Mouse (Mus musculus): Measurements from ENCODE around the gene Plb1. TPM values are rescaled to one million over a fixed set of nuclear protein-coding genes. Genes with fewer than 3 reads are reported as not detected.
A peak's percentile ranks its signal among the peaks of the same experiment; 100 is the strongest.

Gene Plb1
- polyA plus RNA-seq, 1 experiment from 2014 or later: 0.91 TPM

DNA sequence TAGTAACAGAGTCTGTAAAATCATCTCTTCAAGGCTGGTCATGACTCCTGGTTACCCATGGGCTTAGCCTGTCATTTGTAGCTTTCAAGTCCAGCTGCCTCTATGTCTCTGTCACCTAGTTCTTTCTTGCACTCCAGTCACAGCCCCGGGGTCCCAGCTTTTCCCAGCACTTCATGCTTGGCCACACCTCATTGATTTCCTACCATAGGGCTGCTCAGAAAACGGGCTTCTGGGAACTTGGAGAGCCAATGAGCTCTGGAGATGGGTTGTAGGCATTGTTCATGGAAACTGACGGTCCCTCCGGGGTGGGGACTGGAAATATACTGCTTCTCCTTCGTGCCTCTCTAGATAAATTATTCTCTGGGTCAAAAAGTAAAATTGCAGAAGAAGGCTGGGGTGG lies 28.2 kb downstream of the Plb1 start:
- no peak overlapping the region for H3K27ac ChIP-seq (ENCODE audit: poor library complexity, severe bottlenecking)
- no peak overlapping the region for H3K9ac ChIP-seq
- ATAC-seq (ENCODE audit: insufficient number of reproducible peaks, low FRiP score): no peak
- H3K9me3 ChIP-seq (replicated peaks): no peaks in the 10 kb centered on the region
- 67% methylated on average over 5 of the region's 5 CpGs for WGBS
- H3K4me2 ChIP-seq: no peak overlapping the region
- H3K4me3 ChIP-seq: no peak overlapping the region
- H3K36me3 ChIP-seq: no peaks in the 10 kb centered on the region
- H3K4me1 ChIP-seq (replicated peaks): no peaks in the 10 kb centered on the region
- H3K27me3 ChIP-seq (replicated peaks): no peaks in the 10 kb centered on the region

DNA sequence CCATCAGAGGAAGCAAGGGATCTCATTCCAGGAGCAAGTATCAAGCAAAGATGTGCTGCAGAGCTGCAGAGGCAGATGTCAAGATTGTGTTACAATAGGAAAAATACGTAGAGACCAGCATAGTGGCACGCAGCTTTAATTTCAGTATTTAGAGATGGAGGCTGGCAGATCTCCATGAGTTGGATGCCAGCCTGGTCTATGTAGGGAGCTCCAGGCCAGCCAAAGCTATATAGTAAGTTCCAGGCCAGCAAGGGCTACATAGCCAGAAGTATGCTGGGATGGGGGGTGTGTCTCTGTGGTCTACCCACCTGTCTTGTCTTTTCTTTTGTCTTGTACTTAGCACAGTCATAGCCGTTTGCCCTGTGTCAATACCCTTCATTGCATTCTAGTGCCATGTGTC lies 28.7 kb downstream of the Plb1 start:
- ATAC-seq (ENCODE audit: insufficient number of reproducible peaks, low FRiP score): no peak
- Histone ChIP-seq H3K9me3 (replicated peaks) (no peaks in the 10 kb centered on the region), H3K36me3 (no peaks in the 10 kb centered on the region), H3K27me3 (replicated peaks) (no peaks in the 10 kb centered on the region), H3K9ac (no peak overlapping the region), H3K27ac (ENCODE audit: poor library complexity, severe bottlenecking) (no peak overlapping the region), H3K4me1 (replicated peaks) (no peaks in the 10 kb centered on the region), H3K4me2 (no peak overlapping the region), H3K4me3 (no peak overlapping the region)
- 86% methylated on average over 3 of the region's 3 CpGs for WGBS

DNA sequence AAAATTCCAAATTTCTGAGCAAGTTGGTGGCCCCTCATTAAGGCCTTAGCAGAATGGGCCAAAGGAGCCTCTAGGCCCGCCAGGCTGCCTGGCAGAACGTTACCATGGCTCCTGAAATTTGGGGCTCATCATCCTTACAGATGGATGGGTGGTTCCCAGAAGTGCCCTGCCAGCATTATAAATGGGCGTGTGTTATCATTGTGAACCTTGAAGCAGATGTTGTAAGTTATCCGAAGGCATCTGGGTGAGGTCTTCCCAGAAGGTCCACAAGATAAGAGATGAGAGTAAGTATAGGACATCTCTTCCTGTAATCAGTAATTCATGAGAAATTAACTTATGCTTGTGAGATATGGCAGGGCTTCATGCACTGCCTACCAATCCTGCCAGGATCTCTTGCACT lies 30.0 kb downstream of the Plb1 start:
- H3K27me3 ChIP-seq (replicated peaks): no peaks in the 10 kb centered on the region
- H3K4me3 ChIP-seq: no peak overlapping the region
- 82% methylated on average over 4 of the region's 4 CpGs for WGBS
- ATAC-seq (ENCODE audit: insufficient number of reproducible peaks, low FRiP score): no peak
- H3K4me1 ChIP-seq (replicated peaks): no peaks in the 10 kb centered on the region
- H3K36me3 ChIP-seq: no peaks in the 10 kb centered on the region
- H3K4me2 ChIP-seq: no peak overlapping the region
- no peak overlapping the region for H3K27ac ChIP-seq (ENCODE audit: poor library complexity, severe bottlenecking)
- no peaks in the 10 kb centered on the region; the same call in 1 of the 2 replicates for H3K9me3 ChIP-seq (replicated peaks)
- H3K9ac ChIP-seq: no peak overlapping the region

DNA sequence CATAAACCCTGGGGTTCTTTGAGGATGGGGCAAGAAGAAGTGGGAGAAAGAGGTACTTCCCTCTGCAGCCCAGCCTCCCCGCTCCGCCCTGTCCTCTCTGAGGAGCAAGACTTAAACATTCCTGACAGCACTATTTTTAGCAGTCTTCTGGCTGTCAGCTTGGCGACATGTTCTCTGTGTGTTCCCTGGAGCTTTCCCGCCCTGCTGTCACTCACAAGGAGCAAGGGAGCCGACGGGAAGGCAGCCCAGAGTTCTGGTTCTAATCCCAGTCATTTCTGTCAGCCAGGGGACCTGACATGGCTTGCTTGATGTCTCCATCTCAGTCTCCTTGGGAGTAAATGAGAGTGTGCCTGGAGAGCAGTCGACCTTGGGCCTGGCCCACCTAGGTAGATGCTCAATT lies 40.0 kb downstream of the Plb1 start:
- Histone ChIP-seq H3K36me3 (no peaks in the 10 kb centered on the region), H3K4me2 (peak overlapping the region; percentile 26), H3K4me3 (no peak overlapping the region), H3K4me1 (replicated peaks) (peaks cover 20% of the 10 kb centered on the region), H3K27ac (ENCODE audit: poor library complexity, severe bottlenecking) (peak overlapping the region; percentile 70), H3K9ac (no peak overlapping the region), H3K9me3 (replicated peaks) (no peaks in the 10 kb centered on the region; the same call in 1 of the 2 replicates), H3K27me3 (replicated peaks) (no peaks in the 10 kb centered on the region)
- WGBS: 14% methylated on average over 7 of the region's 7 CpGs
- ATAC-seq (ENCODE audit: insufficient number of reproducible peaks, low FRiP score): no peak; the same call in 1 of the 2 replicates

DNA sequence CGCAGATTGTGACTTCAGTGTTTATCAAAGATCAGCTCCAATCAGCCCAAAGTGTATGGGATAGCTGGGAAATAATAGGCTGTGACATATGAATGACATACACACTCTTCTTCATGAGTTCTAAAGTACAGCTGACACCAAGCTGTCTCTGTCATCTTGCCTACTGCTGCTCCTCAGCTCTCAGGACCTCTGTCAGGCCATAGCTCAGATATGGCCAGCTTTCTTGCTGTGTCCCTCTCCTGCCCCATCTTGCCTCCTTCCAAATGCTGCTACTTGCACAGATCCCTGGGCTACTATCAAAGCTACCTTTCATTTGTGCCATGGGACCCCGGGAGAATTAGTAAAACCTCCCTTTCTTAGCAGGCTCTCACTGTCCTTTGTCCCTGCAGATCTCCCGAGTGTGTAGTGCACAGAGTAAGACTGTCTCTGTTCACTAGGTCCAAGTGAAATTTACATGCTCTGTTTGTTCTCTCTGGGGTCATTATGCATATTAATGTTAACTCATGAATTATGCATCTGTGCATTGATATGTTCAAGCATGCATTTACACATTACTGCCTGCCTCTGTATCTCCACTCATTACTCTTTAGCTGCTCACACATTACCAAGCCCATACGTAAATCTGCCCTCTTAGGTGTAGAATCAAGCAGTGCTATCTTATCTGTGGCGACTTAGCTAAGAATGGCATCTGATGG lies 45.6 kb downstream of the Plb1 start:
- no peak for ATAC-seq (ENCODE audit: insufficient number of reproducible peaks, low FRiP score)
- no peaks in the 10 kb centered on the region for H3K36me3 ChIP-seq
- H3K9me3 ChIP-seq (replicated peaks): no peaks in the 10 kb centered on the region
- no peaks in the 10 kb centered on the region for H3K27me3 ChIP-seq (replicated peaks)
- no peak overlapping the region for H3K9ac ChIP-seq
- 58% methylated on average over 5 of the region's 5 CpGs for WGBS
- no peak overlapping the region for H3K4me2 ChIP-seq
- no peak overlapping the region for H3K4me3 ChIP-seq
- no peak overlapping the region for H3K27ac ChIP-seq (ENCODE audit: poor library complexity, severe bottlenecking)
- H3K4me1 ChIP-seq (replicated peaks): peaks cover 13% of the 10 kb centered on the region

DNA sequence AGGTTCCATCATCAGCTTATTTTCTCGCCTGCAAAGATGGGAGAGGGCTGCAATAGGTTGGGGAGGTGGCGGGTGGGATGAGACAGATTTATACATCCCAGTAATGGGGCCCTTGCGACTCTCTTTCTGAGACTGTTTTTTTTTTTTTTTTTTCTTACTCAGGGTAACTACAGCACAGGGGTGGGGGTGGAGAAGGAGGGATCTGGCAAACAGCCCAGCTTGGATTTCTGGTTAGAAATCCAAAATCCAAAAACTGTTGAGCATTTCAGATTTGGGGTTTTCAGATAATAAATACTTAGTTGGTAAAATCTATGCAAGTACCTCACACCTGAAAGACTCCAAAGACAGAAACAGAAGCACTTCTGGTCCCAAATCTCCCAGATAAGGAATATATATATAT lies 47.6 kb downstream of the Plb1 start:
- Histone ChIP-seq H3K27ac (ENCODE audit: poor library complexity, severe bottlenecking) (no peak overlapping the region), H3K36me3 (no peaks in the 10 kb centered on the region), H3K4me3 (no peak overlapping the region), H3K4me1 (replicated peaks) (peaks cover 8% of the 10 kb centered on the region), H3K27me3 (replicated peaks) (no peaks in the 10 kb centered on the region), H3K4me2 (no peak overlapping the region), H3K9me3 (replicated peaks) (no peaks in the 10 kb centered on the region), H3K9ac (no peak overlapping the region)
- 64% methylated on average over 3 of the region's 3 CpGs for WGBS
- no peak for ATAC-seq (ENCODE audit: insufficient number of reproducible peaks, low FRiP score)

DNA sequence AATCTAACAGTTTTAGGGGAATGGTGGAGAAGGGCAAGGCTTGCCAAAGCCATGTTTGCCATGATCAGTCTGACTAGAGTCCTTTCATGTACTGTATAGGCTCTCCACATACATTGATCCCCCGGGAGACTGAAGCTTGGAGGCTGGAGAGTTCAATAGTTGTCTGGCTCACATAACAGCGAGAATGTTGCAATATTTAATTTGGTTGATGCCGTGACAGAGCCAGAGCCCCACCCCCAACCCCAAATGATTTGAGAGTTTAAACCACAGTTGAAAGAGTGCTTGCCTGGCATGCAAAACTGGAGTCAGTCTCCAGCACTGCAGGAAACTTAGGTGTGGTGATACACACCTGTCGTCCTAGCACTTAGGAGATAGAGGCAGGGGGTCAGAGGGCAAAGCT lies 49.8 kb downstream of the Plb1 start:
- no peaks in the 10 kb centered on the region for H3K27me3 ChIP-seq (replicated peaks)
- 73% methylated on average over 4 of the region's 4 CpGs for WGBS
- H3K4me2 ChIP-seq: no peak overlapping the region
- peaks cover 8% of the 10 kb centered on the region for H3K4me1 ChIP-seq (replicated peaks)
- ATAC-seq (ENCODE audit: insufficient number of reproducible peaks, low FRiP score): no peak
- no peaks in the 10 kb centered on the region for H3K9me3 ChIP-seq (replicated peaks)
- H3K4me3 ChIP-seq: no peak overlapping the region
- no peaks in the 10 kb centered on the region for H3K36me3 ChIP-seq
- H3K27ac ChIP-seq (ENCODE audit: poor library complexity, severe bottlenecking): no peak overlapping the region
- H3K9ac ChIP-seq: no peak overlapping the region

DNA sequence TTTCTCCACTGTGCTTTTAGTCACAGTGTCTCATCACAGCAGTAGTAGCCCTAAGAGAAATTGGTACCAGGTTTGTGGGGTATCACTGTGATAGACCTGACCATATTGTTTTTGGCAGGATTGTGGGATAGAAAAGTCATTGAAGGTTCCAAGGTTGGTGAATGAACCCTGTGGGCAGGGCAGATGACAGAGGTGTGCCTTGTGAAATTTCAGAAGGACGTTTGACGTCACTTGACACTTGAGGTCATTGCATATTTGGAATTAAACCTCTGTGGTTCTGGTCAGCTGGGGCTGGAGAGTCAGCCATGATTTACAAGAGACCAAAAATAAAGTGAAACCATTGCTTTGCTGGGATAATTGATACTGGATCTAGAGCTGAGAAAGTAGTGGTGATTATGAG lies 50.9 kb downstream of the Plb1 start:
- H3K27ac ChIP-seq (ENCODE audit: poor library complexity, severe bottlenecking): no peak overlapping the region
- no peaks in the 10 kb centered on the region for H3K9me3 ChIP-seq (replicated peaks)
- H3K27me3 ChIP-seq (replicated peaks): no peaks in the 10 kb centered on the region
- H3K4me2 ChIP-seq: no peak overlapping the region
- no peaks in the 10 kb centered on the region for H3K36me3 ChIP-seq
- H3K4me1 ChIP-seq (replicated peaks): peaks cover 8% of the 10 kb centered on the region
- H3K4me3 ChIP-seq: no peak overlapping the region
- no peak for ATAC-seq (ENCODE audit: insufficient number of reproducible peaks, low FRiP score)
- no peak overlapping the region for H3K9ac ChIP-seq
- 84% methylated on average over 2 of the region's 2 CpGs for WGBS

DNA sequence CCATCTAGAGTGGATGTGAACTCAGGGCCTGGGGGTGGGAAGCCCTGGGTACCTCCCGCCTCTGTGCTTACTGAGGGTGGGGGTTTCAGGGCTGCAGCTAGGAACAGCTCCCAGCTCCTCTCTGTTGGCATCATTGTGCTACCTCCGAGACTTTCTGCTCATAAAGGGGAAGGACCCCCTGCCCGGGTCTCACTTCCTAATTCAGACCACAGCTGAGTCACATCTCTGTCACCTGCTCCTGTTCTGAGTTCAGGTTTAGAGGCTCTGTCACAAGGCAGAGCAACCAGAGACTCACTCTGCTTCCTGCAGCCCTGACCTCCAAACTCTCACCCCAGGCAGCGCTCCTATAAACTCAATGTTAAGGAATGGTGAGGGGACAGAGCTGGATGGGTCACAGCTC lies 53.8 kb downstream of the Plb1 start:
- Histone ChIP-seq H3K27ac (ENCODE audit: poor library complexity, severe bottlenecking) (no peak overlapping the region), H3K36me3 (no peaks in the 10 kb centered on the region), H3K9ac (no peak overlapping the region), H3K27me3 (replicated peaks) (no peaks in the 10 kb centered on the region), H3K4me1 (replicated peaks) (no peaks in the 10 kb centered on the region), H3K4me3 (no peak overlapping the region), H3K4me2 (no peak overlapping the region), H3K9me3 (replicated peaks) (no peaks in the 10 kb centered on the region)
- ATAC-seq (ENCODE audit: insufficient number of reproducible peaks, low FRiP score): no peak
- 67% methylated on average over 4 of the region's 4 CpGs for WGBS

DNA sequence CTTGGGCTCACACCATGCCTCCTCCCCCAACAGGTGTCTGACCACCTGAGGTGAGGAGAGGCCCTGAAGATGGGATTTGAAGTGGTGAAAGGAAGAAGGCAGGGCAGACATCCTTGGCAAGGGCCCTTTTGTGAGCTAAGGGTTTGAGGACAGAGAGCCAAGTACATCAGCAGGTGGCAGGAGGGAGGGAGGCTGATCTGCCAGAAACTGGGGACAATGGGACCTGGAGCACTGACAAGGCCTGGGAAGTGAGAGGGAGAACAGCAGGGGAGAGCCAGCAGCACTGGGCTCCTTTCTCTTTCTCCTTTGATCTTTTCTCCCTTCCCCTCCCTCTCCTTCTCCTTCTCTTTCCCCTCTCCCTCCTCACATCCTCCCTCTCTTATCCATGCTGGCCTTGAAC lies 55.5 kb downstream of the Plb1 start:
- Histone ChIP-seq H3K27me3 (replicated peaks) (no peaks in the 10 kb centered on the region), H3K9me3 (replicated peaks) (no peaks in the 10 kb centered on the region), H3K27ac (ENCODE audit: poor library complexity, severe bottlenecking) (no peak overlapping the region), H3K4me1 (replicated peaks) (no peaks in the 10 kb centered on the region), H3K4me3 (no peak overlapping the region), H3K4me2 (no peak overlapping the region), H3K9ac (no peak overlapping the region), H3K36me3 (no peaks in the 10 kb centered on the region)
- no peak for ATAC-seq (ENCODE audit: insufficient number of reproducible peaks, low FRiP score)

DNA sequence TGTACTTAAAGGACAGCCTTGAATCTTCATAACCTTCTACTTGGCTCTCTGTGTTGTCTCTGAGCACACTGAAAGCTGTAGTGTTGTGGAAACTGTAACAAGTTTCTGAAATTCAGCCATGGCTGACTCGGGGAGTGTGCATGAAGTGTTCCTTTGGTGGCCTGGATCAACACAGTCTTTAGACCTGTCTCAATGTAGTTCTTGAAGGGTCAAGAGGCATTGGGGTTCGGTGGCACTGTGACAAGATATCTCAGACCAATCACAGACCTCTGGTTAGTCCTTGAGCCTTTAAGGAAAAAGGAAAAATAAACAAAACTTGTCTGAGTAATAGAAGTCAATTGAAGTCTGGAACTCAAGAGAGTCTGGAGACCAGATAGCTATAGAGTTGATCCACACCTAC lies 58.8 kb downstream of the Plb1 start:
- H3K27ac ChIP-seq (ENCODE audit: poor library complexity, severe bottlenecking): no peak overlapping the region
- no peaks in the 10 kb centered on the region for H3K36me3 ChIP-seq
- no peak for ATAC-seq (ENCODE audit: insufficient number of reproducible peaks, low FRiP score)
- no peak overlapping the region for H3K9ac ChIP-seq
- no peaks in the 10 kb centered on the region for H3K27me3 ChIP-seq (replicated peaks)
- no peaks in the 10 kb centered on the region for H3K4me1 ChIP-seq (replicated peaks)
- no peak overlapping the region for H3K4me3 ChIP-seq
- H3K9me3 ChIP-seq (replicated peaks): no peaks in the 10 kb centered on the region
- no peak overlapping the region for H3K4me2 ChIP-seq
- 53% methylated on average over 2 of the region's 2 CpGs for WGBS
